In the genomic region with DNA sequence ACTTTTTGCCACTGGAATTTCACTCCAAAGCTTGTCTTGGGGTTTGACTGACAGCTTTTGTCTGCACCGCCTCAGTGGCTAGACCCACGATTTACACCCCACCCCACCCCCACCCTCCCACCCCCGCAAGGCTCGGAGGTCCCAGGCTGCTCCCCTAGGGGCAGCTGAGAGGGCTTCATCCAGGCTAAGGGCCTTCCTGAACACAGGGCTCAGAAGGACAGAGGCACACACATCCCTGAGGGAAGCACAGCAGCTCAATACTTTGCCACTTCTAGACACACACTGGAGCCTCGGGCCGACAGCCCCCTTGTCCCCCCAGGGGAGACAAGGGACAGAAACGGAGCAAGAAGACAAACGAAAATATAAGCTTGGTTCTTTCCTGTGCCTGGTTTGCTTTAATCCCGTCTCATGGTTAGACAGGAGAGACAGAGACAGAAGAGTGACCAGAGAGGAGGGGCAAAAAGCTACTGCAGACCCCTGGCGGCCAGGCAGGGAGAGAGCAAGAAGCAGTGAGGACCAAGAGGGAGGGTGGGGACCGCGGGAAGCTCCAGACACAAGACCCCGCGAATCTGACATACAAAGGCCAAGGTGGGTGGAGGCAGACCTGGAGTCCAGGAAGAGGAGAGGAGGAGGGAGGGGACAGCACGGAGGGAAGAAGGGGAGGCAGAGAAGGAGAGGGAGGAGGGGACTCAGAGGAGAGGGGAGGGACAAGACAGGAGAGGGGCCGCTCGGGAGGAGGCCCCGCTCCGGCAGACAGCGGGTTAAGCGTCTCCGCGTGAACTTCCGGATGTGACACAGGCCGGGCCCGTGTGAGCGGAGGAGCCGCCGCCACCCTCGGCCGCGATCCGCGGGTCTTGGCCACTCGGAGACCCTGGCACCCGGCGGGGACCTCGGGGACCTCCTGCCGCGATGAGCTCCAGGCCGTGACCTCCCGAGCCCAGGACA, we compare ENCODE assay signal across 8 mouse cellular contexts. TPM values are rescaled to one million over a fixed set of nuclear protein-coding genes. Genes with fewer than 3 reads are reported as not detected.
A peak's percentile ranks its signal among the peaks of the same experiment; 100 is the strongest.
DNase-seq lines count a peak whose midpoint lies in the region; ATAC-seq and TF ChIP-seq lines count a peak whose summit lies in the region.

Gene Meis3 (plus strand): TSS at position 494 of the 945 bp plus-strand sequence.

- no peaks in the 10 kb centered on the region for H3K9me3 ChIP-seq in ES-E14 (ENCODE audit: control insufficient read depth, insufficient read depth, low read depth, low read length)
- no peaks in the 10 kb centered on the region for H3K9me3 ChIP-seq in forebrain, embryonic 11.5 days (ENCODE audit: control insufficient read depth, low read length)

- H3K9ac ChIP-seq in ES-E14 (ENCODE audit: insufficient read depth, low read depth, low read length, poor library complexity, severe bottlenecking): peak within 1 kb of the TSS; percentile 66
- peak within 1 kb of the TSS; percentile 79 for H3K9ac ChIP-seq in forebrain, embryonic 11.5 days (ENCODE audit: low read length)

- intact Hi-C loops in heart, postnatal 25 days (cut with DNase I): no loop called here

- H3K4me1 ChIP-seq in ES-E14 (ENCODE audit: control insufficient read depth in 2 of 2, insufficient read depth in 2 of 2, low read length in 2 of 2, poor library complexity in 1 of 2): peaks cover 0 to 3% of the 10 kb centered on the region in 2 experiments; a peak in 2 of 4 replicates
- peaks cover 13% of the 10 kb centered on the region; the same call in 1 of the 2 replicates for H3K4me1 ChIP-seq in forebrain, embryonic 11.5 days (replicated peaks; ENCODE audit: control insufficient read depth, insufficient read depth, low read length)

- under 1% methylated on average over 38 of the region's 42 CpGs for WGBS in forebrain, embryonic 11.5 days

- peak; percentile 91 for ATAC-seq in forebrain, embryonic 11.5 days (replicated peaks; ENCODE audit: low FRiP score)

- H3K4me2 ChIP-seq in forebrain, embryonic 11.5 days (ENCODE audit: low read depth, low read length, severe bottlenecking): peak within 1 kb of the TSS; percentile 79

- H3K36me3 ChIP-seq in ES-E14 (ENCODE audit: control insufficient read depth, insufficient read depth, low read length, poor library complexity, severe bottlenecking): no peaks in the 10 kb centered on the region
- peaks cover 7% of the 10 kb centered on the region; the same call in 1 of the 2 replicates for H3K36me3 ChIP-seq in forebrain, embryonic 11.5 days (ENCODE audit: control insufficient read depth, insufficient read depth, low read length)

- no peak within 1 kb of the TSS for H3K27ac ChIP-seq in ES-E14 (ENCODE audit: insufficient read depth, low read depth, low read length, poor library complexity, severe bottlenecking)
- peak within 1 kb of the TSS; percentile 71 for H3K27ac ChIP-seq in forebrain, embryonic 11.5 days (ENCODE audit: low read depth, low read length)

- in situ Hi-C loops in ES-E14 (cut with MboI; ENCODE audit: low sequenced_read_pairs in 2 of 2, unreplicated experiment in 2 of 2): no loop called here

- no peaks in the 10 kb centered on the region for H3K27me3 ChIP-seq in forebrain, embryonic 11.5 days (ENCODE audit: control insufficient read depth, insufficient read depth, low read length)

- peak; percentile 65 for DNase-seq in ES-E14 (ENCODE audit: low read depth, low spot score)
- DNase-seq in adrenal gland, postnatal 4 days (ENCODE audit: low spot score in 2 of 2): no peak
- DNase-seq in forebrain, embryonic 11.5 days (ENCODE audit: low spot score): peak; percentile 84
- DNase-seq in heart, postnatal 25 days (ENCODE audit: low spot score): peak; percentile 29
- DNase-seq in layer of hippocampus, postnatal 14 days (ENCODE audit: low spot score in 2 of 2): peak; percentile 62 to 63
- DNase-seq in lung, postnatal 36 days: peak; percentile 38
- DNase-seq in retina, postnatal 7 days (ENCODE audit: low read depth, low spot score): peak; percentile 28
- DNase-seq in c-Kit-positive CD71-positive TER-119-positive erythroid progenitor cells, embryonic 14.5 days (ENCODE audit: low spot score): no peak

- H3K4me3 ChIP-seq in ES-E14 (ENCODE audit: insufficient read depth in 1 of 2, low read depth in 1 of 2, low read length in 2 of 2, poor library complexity in 1 of 2, severe bottlenecking in 1 of 2): peak within 1 kb of the TSS; percentile 66 to 80
- peak within 1 kb of the TSS; percentile 70 for H3K4me3 ChIP-seq in forebrain, embryonic 11.5 days (ENCODE audit: low read depth, low read length)

TF ChIP-seq in ES-E14, 5 proteins besides CTCF, POLR2A, EP300 and RAD21:
- TF ChIP-seq ZC3H11A (IDR thresholded peaks at IDR 0.05; ENCODE audit: borderline replicate concordance, low read depth, low read length): no peak
- no peak for TF ChIP-seq ZNF384 (IDR thresholded peaks at IDR 0.05; ENCODE audit: low read depth, low read length)
- no peak for TF ChIP-seq MAFK (IDR thresholded peaks at IDR 0.05; ENCODE audit: insufficient read depth, low read depth, low read length)
- TF ChIP-seq CHD2 (IDR thresholded peaks at IDR 0.05; ENCODE audit: low read depth, low read length): no peak
- no peak for TF ChIP-seq HCFC1 (IDR thresholded peaks at IDR 0.05; ENCODE audit: borderline replicate concordance, insufficient read depth, low read length)
TF ChIP-seq in ES-E14: peak in this region for 0.

RNA-seq across cellular contexts. Expression of gene Meis3, which starts in this region (rescaled TPM):
- 2.6 and 3.8 TPM in 2 replicates for total RNA-seq in ES-E14 (2012; rRNA removed)
- 10 to 100 TPM; 18.8 to 22.0 TPM for total RNA-seq in adrenal gland, postnatal 4 days (2021)
- 77.8 and 79.7 TPM in 2 replicates for polyA plus RNA-seq in forebrain, embryonic 11.5 days (2014; fragmentation: Nextera tagmentation; extraction: Ambion mirVana)
- 1 to 10 TPM; 4.4 to 5.3 TPM for total RNA-seq in heart, postnatal 25 days (2021)
- 10 to 100 TPM; 38.0 to 42.5 TPM for total RNA-seq in layer of hippocampus, postnatal 14 days (2021)

Comparison
In these comparisons a context has a peak if more than half of its experiments do, and no peak if none do; other contexts are left out.
1. DNase-seq: peak in ES-E14 (single experiment), forebrain, embryonic 11.5 days (single experiment), heart, postnatal 25 days (single experiment), layer of hippocampus, postnatal 14 days (2 of 2), lung, postnatal 36 days (single experiment) and retina, postnatal 7 days (single experiment); none in adrenal gland, postnatal 4 days (0 of 2) and c-Kit-positive CD71-positive TER-119-positive erythroid progenitor cells, embryonic 14.5 days (single experiment).